Mouse (Mus musculus): ENCODE data around the gene Tmcc1.

Gene Tmcc1

DNA sequence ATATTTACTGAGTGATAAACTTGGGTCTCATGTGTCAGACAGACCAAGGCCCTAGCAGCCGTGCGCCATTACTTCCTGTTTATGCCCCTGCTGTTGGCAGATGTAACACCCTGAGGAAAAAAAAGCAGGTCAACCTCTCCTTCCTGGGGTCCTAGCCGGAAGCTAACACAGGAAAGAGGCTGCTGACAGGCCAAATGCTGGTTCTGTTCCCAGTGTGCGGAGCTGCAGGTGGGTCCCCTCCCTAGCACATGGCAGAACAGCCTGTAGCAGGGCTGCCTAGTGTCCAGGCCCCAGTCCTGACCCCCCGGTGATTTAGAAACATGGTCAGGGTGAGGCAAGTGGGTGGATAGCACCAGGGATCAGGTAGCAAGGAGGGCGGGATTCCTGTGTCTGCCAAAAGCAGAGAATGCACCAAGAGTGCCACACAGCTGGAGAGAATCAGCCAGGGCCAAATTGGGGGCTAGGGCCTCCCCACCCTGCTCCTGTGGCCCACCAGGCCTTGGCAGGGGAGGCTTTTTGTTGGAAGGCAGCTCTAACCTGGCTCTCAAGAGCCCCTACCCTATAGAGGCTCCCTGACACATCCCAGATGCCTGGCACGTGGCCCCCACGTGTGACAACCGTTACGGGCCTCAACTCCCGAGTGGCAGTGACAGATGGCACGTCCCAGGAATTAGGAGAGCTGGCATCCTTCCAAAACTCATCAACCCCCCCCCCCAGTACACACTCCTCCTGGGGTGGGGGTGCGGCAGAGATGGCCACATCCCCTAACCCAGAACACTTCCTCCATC, 221.8 kb downstream of the Tmcc1 start:
- DNase-seq (ENCODE audit: low spot score), result no peak

DNA sequence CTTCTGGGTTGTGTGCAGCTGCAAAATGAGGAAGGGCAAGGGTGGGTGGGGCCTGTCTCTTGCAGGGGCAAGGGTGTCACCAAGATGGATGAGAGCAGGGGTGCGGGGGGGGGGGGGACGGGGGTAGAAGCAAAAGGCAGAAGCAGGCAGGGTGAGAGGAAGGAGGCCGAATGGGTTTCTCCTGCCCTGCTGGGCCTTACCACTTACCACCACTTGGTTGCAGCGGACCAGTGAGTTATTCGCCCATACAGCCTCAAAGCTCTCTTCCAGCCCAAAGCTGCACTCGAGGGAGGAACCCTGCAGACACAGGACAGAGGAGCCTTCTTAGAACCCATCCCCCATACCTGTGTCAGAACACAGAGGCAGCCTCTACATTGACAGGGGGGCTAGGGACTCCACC, 223.3 kb downstream of the Tmcc1 start:
- no peak for DNase-seq (ENCODE audit: low spot score)

DNA sequence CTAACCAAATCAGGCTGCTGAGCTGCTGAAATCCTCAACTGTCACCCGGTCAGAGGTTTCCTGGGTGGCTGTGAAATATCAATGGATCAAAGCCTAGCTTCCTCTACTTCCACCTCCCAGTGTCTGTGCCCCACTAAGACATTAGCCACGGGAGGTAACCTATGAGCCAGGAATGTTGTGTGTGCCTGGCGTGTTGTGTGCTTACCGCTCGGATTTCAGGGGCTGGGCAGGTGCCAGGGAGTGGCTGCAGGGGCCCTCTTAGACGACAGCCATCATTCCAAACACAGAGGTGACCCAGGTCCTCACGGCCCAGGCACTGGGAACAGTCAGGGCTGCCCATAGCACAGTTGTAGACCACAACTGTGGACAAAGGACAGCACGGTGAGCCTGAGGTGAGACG, 224.2 kb downstream of the Tmcc1 start:
- DNase-seq (ENCODE audit: low spot score), result no peak

DNA sequence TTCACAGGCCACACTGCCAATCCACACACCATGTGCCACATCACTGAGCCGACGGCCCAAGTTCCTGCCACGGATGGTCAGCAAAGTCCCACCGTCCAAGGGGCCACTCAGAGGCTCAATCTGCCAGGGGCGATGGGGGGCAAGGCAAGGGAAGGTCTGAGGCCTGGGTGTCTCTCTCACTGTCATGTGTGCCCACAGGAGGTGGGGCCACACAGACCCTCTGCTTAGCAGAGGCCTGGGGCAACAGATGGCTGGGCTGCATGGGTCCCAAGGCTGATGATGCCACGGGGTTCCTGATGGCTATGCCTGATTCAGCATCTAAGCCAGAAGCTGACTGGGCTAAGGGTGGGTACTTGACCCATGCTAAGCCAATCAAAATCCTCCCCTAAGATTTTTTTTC, 224.6 kb downstream of the Tmcc1 start:
- no peak for DNase-seq (ENCODE audit: low spot score)

Measured in adipocyte (in vitro differentiated cells).